Mouse (Mus musculus): ENCODE results near the gene Hist2h4.
"Not testable (repeated sequence)": the region's sequence is repeated elsewhere in the genome, so short reads cannot be mapped to it uniquely, and the experiment has no call there.

Hist2h4 gene

DNA sequence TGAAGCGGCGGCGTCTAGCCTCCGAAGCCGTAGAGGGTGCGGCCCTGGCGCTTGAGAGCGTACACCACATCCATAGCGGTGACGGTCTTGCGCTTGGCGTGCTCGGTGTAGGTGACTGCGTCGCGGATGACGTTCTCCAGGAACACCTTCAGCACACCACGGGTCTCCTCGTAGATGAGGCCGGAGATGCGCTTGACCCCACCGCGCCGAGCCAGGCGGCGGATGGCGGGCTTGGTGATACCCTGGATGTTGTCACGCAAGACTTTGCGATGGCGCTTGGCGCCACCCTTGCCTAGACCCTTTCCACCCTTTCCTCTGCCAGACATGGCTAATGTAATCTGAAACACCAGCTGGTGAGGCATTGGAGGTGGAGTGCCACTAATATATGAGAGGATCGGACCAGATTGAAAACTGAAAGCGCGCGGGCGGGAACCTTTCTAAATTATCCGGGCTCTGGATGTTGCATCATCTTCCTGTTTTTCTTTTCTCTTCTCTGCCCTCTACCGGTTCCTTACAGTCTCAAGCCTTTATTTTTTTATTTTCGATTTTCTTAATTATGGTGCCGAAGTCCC, at the start of gene Hist2h4:
Gene Hist2h4 (minus strand): TSS at position 333 of the 572 bp plus-strand sequence.
- peak; percentile 97 to 98 for DNase-seq (ENCODE audit: low spot score in 2 of 2)

DNA sequence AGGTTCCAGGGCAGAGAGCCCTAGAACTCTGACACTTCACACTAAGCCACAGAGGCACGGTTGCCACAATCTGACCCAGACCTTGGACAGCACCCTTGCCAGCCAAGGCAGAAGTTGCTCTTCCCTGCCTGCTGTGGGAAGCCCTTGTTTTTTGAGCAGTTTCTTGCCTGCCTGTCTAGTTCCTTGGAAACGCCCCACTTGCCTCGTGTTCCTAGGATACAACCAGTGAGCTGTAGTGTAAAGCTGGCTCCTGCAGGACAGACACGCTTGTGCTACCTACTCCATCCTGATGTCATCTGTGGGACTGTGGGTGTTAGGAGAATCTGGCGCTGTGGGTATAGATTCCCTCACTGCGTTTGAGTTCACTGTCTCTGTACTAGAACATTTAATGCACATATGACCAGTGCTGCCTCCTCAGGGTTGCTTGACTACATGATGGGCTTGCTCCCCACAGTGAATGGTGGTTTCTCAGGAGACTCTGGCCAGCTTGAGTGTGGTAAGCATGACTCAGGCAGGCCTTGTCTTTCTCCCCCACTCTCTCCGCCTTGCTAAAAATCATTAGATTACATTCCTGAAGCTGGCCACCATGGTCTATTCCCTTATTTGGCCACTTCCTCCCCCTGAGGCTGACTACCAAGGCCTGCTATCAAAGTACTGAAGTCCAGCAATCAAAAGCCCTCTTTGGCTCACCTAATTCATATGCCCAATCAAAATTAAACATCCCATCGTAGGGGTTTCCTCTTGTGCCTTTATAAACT, 49.4 kb upstream of the Hist2h4 start:
- DNase-seq (ENCODE audit: low spot score in 2 of 2): peak; percentile 44 to 63

DNA sequence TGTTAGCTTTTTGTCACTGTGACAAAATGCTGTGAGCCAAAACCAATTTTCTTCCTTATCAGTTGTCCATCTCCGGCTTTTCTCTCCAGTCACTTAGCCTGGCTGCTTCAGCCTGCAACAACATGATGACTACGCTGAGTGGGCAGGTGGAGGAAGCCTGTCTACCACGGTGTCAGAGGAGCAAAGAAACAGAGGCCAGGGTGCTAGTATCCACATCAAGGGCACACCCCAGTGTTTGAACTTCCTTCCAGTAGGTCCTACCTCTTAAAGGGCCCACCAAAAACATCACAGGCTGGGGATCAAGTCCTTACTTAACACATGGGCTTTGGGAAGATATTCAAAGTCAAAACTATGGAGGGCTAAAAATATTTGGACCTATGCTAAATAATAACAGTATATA, 46.3 kb upstream of the Hist2h4 start:
- no peak for DNase-seq (ENCODE audit: low spot score in 2 of 2)

- no peak for DNase-seq (ENCODE audit: low spot score in 2 of 2)
These were observed 43.4 kb upstream of the Hist2h4 start for GRCm38 (mm10) chr3:96306506-96306905.

GRCm38 (mm10) chr3:96302076-96302475, 39.0 kb upstream of the Hist2h4 start:
- no peak for DNase-seq (ENCODE audit: low spot score in 2 of 2)

GRCm38 (mm10) chr3:96300706-96301529, 37.8 kb upstream of the Hist2h4 start:
- no peak for DNase-seq (ENCODE audit: low spot score in 2 of 2)

GRCm38 (mm10) chr3:96299562-96299961, 36.5 kb upstream of the Hist2h4 start:
- no peak for DNase-seq (ENCODE audit: low spot score in 2 of 2)

GRCm38 (mm10) chr3:96298360-96298759, 35.2 kb upstream of the Hist2h4 start:
- DNase-seq (ENCODE audit: low spot score in 2 of 2): no peak

GRCm38 (mm10) chr3:96293787-96294186, 30.7 kb upstream of the Hist2h4 start, which contains the start of gene Fcgr1:
Fcgr1 (minus strand) TSS chr3:96293969.
- no peak for DNase-seq (ENCODE audit: low spot score in 2 of 2)

GRCm38 (mm10) chr3:96293368-96293767, 30.3 kb upstream of the Hist2h4 start:
- no peak for DNase-seq (ENCODE audit: low spot score in 2 of 2)

DNA sequence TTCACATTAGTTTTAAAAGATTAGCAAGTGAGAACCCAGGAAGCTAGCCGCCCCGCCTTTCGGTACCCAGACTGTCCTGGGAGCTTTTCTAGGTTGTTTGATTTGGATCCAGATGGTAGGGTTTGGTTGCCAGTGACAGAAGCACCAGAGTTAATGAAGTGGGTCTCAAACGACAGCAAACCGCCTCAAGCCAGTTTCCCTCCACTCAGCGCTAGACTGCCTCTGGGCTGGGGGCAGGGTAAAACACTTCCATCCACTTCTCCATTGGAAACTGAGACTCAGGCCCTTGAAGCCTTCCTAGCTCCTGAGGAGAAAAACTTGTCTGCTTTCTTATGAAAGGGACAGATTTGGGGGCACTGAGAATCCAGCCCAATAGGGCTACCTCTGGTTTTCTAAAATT, 29.5 kb upstream of the Hist2h4 start:
- no peak for DNase-seq (ENCODE audit: low spot score in 2 of 2)

DNA sequence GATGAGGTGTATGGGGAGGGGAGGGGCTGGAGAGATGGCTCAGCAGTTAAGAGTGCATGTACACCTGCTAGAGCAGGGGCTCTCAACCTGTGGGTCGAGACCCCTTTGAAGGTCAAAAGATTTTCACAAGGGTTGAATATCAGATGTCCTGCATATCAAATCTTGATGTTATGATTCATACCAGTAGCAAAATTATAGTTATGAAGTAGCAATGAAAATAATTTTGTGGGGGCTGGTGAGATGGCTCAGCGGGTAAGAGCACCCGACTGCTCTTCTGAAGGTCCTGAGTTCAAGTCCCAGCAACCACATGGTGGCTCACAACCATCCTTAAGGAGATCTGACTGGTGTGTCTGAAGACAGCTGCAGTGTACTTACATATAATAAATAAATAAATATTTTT, 27.6 kb upstream of the Hist2h4 start:
- not testable (repeated sequence) for DNase-seq (ENCODE audit: low spot score in 2 of 2)

- no peak for DNase-seq (ENCODE audit: low spot score in 2 of 2)
These were observed 26.1 kb upstream of the Hist2h4 start for GRCm38 (mm10) chr3:96289201-96289600.

- DNase-seq (ENCODE audit: low spot score in 2 of 2): not testable (repeated sequence)
These were observed 24.2 kb upstream of the Hist2h4 start for GRCm38 (mm10) chr3:96287334-96287733.

DNA sequence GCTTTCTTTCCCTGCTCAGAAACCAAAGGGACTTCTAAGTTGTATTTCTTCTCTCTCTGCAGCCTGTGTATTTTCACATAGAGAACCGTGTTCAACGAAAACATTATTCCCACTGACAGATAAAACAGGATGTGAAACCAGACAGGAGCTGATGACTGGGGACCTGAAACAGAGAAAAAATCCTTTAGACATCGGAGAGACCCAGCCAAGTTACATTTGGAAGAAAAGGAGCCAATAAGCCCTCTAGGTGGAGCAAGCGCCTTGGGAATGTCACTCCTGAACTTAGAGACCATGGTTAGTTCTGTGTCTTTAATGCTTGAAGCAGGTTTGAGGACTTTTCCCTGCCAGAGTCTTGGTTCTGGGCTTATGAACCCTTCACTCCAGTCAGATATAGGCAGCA, 21.3 kb upstream of the Hist2h4 start:
- DNase-seq (ENCODE audit: low spot score in 2 of 2): peak; percentile 61 to 69

DNA sequence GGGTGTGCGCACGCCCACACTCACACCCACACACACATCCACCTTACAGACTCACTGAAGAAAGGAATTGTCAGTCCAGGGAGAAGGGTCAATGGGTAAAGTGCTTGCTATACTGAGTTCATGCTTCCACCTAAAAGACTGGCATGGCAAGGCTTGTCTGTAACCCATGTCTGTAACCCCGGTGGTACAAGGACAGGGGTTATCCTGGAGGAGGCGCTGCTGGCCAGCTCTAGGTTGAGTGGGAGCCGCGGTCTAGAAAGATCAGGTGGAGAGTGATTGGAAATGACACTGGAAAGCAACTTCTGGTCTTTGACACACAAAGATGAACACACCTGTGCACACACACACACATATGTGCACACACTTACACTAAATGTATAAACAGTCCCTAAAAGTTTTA, 17.5 kb upstream of the Hist2h4 start:
- DNase-seq (ENCODE audit: low spot score in 2 of 2): no peak

GRCm38 (mm10) chr3:96277800-96278624, 14.9 kb upstream of the Hist2h4 start:
- peak; percentile 96 to 97 for DNase-seq (ENCODE audit: low spot score in 2 of 2)

- DNase-seq (ENCODE audit: low spot score in 2 of 2): peak in 1 of 2 experiments; percentile 59
These were observed 14.3 kb upstream of the Hist2h4 start for GRCm38 (mm10) chr3:96277428-96277799.

DNA sequence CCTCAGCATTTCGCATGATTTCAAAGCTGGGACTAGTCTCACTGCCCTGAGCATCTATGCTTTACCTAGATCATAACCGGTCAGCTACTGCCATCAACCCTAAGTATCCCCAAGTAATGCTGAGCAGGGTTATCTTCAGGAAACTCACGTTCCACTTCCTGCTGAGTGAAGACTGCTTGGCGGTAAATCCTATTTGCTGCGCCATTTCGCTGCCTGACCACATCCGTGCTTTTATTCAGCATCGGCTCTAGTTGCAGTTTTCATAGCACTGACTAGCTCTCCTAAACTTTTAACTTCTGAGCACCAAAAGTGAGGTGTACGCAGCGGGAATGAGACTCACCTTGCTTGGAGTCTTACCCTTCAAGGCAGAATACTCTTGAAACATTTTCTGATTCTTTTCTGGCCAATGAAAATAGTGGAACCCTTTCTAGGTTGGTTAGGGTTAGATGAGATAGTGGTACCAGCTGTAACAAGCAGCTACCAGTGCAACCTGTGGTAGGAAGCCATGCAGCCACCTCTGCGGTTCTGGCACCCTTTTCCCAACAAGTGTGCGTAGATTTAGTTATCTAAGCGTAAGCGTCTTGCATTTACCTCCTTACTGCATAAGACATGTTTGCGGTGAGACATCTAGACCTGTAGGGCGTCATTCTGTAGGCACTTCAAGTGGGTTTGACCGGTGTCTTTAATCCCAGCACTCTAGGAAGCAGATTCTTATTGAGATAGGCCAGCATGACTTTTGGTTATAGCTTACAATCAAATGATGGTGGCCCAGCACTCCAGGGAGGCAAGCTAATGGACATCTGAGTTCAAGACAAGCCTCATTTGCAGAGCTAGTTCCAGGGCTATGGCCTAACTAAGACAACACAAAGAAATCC, 10.7 kb upstream of the Hist2h4 start:
- DNase-seq (ENCODE audit: low spot score in 2 of 2): no peak

All from right cerebral cortex, postnatal 10 days (tissue).